Mouse (Mus musculus) kidney, postnatal 4 days (tissue): ENCODE results near the gene Tmem115.
"Not testable (repeated sequence)": the region's sequence is repeated elsewhere in the genome, so short reads cannot be mapped to it uniquely, and the experiment has no call there.

ENCODE experiments used
- DNase-seq, 2 experiments: peaks; one replicate each; pipeline ENCODE4 v3.0.0; 2021; ENCODE audit warnings: mixed read lengths in 2 of 2

Tmem115 gene

GRCm38 (mm10) chr9:107571534-107572326 is 38.0 kb downstream of the Tmem115 start:
- DNase-seq = no peak

GRCm38 (mm10) chr9:107572327-107572662 is 38.5 kb downstream of the Tmem115 start:
- DNase-seq = no peak

GRCm38 (mm10) chr9:107573774-107574173 is 40.0 kb downstream of the Tmem115 start:
- DNase-seq = not testable (repeated sequence)

DNA sequence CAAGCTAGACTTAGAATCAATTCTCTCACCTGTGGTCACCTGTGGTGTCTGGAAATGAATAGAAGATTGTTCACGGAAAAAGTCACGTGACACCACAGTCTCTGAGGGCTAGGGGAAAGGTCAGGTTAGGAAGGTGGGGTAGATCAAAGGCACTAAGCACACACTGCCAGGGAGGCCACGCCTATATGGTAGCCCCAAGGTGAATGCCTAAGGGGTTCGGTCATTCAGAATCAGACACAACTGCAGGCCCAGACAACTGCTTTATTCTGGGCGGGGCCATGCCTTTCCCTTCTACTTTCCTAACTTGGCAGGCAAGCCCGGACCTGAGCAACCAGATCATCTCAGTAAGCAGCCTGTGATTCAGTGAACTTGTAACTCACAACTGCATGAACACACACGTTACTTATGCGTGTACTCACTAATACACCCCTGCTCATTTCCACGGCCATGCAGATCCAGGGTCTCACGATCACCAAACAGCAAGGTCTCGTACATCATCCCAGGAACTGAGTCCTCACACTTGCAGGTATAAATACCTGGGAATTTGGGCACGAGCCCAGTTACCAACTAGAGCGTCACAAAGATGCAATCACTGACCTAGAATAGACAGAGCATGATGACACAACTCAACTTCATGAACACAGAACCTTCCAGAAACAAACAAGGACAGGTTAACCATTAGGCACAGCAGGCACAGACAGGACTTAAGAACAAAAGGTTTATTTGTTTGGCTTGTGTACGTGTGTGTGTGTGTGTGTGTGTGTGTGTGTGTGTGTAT is 42.0 kb downstream of the Tmem115 start:
- no peak for DNase-seq

DNA sequence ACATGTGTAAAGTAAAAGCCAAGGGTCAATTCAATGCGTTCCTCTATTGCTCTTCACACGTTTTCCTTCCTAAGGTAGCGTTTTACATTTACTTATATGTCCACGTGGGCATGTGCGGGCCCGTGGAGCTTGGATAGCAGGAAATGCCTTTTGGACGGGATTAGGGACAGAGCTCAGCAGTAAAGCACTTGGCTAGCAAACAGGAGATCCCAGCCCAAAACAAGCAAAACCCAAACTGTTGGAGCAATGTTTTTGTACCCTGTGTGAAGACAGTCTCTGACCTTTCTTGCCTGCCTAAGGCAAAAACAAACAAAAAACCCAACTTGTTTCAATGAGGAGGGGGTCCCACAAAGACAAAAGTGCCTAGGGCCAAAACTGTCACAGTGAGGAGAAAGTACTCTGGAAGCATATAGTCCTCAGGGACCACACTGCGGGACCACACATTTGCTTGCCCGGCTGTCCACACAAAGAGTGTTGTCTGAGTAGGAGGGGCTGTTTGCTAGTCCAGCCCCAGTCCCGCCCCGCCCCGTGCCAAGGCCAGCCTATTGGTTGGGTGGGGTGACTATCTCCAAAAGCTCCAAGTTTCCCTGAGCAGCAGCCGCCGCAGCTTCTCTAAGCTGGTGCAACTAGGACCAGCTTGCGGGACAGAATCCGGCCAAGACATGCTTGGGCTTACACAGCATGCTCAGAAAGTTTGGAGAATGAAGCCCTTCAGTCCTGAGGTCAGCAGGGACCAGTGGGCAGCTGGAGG is 42.8 kb downstream of the Tmem115 start, which contains the start of gene Hyal1:
Gene Hyal1 (plus strand): TSS at position 571 of the 751 bp plus-strand sequence.
- peak; percentile 93 to 95 for DNase-seq

- DNase-seq = no peak
These were observed 44.1 kb downstream of the Tmem115 start for GRCm38 (mm10) chr9:107577871-107578270.

- DNase-seq = no peak
These were observed 44.8 kb downstream of the Tmem115 start, which contains the start of gene Naa80 for GRCm38 (mm10) chr9:107578587-107578986. Gene Naa80 (plus strand): TSS chr9:107578887.

- DNase-seq = no peak
These were observed 45.5 kb downstream of the Tmem115 start for GRCm38 (mm10) chr9:107579023-107579900.

DNA sequence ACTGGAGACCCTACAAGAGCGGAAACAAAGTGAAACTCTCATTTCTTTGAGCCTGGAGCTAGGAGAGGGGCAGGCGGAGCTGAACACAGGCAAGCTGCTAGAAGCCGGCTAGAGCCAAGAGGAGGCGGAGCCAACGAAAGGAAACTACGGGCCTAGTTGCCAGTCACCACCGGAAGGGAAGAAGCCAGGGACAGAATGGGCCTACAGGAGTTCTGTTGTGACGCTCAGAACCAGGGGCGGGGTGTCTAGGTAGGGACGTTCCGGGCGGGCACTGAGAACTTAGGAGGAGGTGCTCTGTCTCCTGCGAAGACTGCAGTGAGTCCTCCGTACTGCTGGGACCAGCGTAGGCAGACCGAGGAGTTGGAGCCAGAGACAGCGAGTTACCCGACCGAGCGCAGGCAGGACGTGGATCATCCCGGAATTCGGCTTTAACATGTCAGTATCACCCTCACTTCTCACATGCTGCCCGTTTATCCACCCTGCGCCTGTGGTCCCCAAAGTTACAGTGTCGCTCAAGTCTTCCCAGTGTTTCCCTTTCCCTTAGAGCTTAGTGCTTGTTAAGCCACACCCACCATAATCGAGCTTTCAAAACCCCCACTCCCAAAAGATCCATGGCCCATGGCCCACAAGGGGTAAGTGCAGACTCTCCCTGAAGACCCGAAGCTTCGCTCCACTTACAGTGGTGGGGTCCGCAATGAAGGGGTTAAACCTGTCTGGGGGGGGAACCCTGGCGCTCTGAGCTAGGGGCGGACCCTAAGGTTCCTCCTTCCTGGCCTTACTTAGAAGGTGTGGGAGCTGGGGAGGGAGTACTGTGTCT is 47.0 kb downstream of the Tmem115 start, which contains the start of gene Hyal3:
Gene Hyal3 (plus strand): TSS at position 318 of the 817 bp plus-strand sequence.
- DNase-seq = peak; percentile 89 to 94

DNA sequence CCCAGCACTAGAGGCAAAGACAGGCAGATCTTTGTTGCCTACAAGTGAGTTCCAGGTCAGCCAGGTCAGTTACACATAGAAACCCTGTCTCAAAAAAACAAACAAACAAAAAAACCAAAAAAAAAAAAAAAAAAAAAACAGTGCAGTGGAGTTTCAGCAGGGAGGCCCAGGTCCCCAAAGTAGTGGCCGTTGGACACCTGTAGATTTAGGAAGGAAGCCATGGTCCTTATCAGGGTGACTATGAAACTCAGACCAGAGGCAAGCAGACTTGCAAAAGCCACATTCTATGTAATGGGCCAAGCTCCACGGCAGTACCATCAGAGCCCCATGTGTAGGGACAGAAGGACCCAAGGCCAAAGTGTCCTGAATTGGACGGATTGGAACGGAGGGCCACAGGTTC is 47.8 kb downstream of the Tmem115 start:
- no peak for DNase-seq

- DNase-seq = no peak
These were observed 48.8 kb downstream of the Tmem115 start for GRCm38 (mm10) chr9:107582509-107583062.

DNA sequence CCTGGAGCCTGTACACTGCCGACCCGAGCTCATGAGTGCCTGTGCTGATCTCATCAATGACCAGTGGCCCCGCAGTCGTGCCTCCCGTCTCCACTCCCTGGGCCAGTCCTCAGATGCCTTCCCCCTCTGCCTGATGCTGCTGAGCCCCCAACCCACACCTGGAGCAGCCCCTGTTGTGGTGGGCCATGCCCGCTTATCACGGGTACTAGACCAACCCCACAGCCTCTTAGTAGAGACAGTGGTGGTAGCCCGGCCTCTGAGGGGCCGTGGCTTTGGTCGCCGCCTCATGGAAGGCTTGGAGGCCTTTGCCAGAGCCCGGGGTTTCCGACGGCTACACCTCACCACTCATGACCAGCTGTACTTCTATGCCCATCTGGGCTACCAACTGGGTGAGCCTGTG is 49.4 kb downstream of the Tmem115 start:
- DNase-seq = no peak

GRCm38 (mm10) chr9:107586504-107586903 is 52.8 kb downstream of the Tmem115 start:
- no peak for DNase-seq

GRCm38 (mm10) chr9:107586974-107587832 is 53.5 kb downstream of the Tmem115 start, which contains the start of gene Ifrd2:
Gene Ifrd2 (plus strand): TSS chr9:107587642.
- DNase-seq = peak; percentile 97 to 98

DNA sequence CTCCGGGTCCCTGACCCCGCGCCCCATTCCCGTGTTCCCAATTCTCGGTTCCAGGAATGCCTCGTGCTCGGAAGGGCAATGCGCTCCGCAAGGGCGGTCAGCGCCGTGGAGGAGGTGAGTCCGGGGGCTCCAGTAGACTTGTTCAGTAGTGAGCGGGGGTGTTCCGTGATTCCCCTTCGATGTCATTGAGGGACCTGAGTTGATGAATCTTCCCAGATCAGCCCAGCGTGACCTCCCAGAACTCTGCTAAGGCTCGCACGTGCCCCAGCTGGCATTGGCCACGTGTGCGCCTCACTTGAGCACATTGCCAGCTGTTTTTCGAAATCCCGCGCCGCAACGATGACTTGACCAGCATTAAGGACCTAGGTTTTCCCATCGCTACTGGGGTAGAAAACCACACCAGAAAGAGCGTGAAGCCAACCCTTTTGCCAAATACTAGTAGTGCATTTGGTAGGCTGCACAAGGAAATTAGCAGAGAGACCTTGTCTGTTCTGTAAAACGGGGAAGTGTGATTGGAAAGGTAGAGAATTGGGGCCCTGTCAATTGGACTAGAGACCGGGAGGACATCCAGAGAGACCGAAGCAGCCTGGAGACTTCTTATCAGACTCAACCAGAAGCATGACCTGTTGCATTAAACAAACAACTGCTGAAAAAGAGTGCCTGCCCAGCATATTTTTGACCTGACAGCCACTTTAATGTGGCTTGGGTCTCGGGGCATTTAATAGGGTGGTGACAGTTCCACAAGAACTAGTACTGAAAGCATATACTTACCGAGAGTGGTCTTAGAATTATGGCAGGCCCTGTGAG is 54.3 kb downstream of the Tmem115 start:
- peak; percentile 60 to 76 for DNase-seq
